Mouse (Mus musculus) left cerebral cortex, postnatal 4 days (tissue): ENCODE data around the gene Adcy5. TPM values are rescaled to one million over a fixed set of nuclear protein-coding genes. Genes with fewer than 3 reads are reported as not detected.

Source experiments
- DNase-seq: peaks from one replicate; pipeline ENCODE4 v3.0.0-alpha.2; 2022
- intact Hi-C: fragments of 180-260 bp; cut with DNase I; formaldehyde crosslinking; loops from one replicate; pipeline ENCODE4 v1.15.1; 2025
- total RNA-seq, 2 experiments: library from RNA; stranded (reverse); gene quantifications; 2 replicates each; pipeline ENCODE4 v1.2.3; 2021

The Adcy5 gene
- total RNA-seq, 2 experiments from 2014 or later, result 82.1 to 83.3 TPM

DNA sequence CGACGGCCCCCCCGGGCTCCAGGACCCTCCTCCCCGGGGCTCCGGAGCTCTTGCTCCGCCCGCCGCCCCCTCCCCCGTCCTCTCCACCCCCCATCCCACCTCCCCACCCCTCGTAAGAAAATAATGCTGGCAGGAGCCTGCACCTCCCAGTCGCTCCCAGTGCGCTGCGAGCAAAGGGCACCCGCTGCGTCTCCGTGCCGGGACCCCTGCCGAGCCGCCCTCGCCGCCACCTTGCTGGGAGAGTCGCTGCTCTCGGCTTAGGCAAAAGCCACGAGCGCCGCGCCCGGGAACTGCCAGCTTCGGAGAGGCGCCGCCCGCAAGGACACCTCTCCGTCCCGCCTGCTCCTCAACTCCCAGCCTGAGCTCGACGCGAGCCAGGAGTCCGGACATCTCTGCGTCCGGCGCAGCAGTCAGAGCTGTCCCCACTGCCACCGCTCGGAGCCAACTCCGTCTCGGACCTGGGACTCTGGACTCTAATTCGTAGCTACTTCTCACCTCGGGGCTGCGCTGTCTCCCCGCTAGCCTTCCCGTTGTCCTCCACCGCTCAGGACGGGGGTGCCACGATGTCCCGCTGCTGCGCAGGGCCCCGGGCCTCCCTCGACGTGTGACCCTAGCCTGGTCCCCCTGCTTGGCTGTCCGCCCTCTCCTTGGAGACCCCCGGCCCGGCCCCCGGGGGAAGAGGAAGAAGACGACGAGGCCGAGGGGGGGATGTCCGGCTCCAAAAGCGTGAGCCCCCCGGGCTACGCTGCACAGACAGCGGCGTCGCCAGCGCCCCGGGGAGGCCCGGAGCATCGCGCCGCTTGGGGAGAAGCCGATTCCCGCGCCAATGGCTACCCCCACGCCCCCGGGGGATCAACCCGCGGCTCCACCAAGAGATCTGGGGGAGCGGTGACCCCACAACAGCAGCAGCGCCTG lies 971 bp downstream of the Adcy5 start:
- DNase-seq, result peak; percentile 64
- intact Hi-C loops, result loop anchor here (2.0 kb wide), 1 partner anchor 115 kb away; no protein-coding TSS in a partner anchor

- intact Hi-C loops, result no loop called here
- peak; percentile 69 for DNase-seq
Observed at GRCm38 (mm10) chr16:35156306-35156695, 1.6 kb downstream of the Adcy5 start.

- DNase-seq, result no peak
- intact Hi-C loops, result no loop called here
Observed at GRCm38 (mm10) chr16:35156832-35157231, 2.2 kb downstream of the Adcy5 start.

DNA sequence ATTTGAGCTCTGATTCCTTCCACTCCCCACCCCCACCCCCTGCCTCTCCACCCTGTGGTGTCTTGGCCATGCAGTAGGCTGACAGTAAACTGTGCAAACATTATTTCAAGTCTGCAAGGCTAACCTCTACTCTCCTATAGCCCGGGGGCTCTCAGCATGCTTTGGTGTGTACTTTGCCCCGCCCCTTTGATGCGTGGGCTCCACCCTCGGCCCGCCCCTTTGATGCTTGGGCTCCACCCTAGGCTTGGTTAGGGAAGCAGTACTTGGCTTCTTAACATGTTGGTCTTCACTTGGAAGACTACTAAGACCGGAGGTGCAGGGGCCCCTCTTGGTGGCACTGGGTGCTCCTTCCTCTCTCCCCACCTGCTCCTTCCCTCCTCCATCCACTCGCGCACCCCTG lies 4.9 kb downstream of the Adcy5 start:
- DNase-seq, result no peak
- intact Hi-C loops, result no loop called here

DNA sequence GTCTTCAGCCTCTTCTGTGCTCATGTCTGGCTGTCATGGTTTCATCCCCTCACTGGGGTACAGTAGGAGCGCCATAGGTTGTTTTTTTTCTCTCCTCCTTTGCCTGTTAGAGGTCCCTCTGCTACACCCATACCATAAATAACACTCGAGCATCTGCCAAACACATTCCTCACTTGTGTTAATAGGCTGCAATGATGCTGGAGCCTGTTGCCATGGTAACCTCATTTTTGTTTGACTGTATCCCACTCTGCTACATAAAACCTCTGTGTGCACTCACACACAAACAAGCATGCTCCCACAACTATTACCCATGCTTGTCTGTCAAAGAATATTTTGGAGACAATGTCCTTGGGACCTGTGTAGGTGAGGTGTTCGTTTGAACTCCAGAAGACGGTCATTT lies 5.3 kb downstream of the Adcy5 start:
- DNase-seq, result no peak
- intact Hi-C loops, result no loop called here

DNA sequence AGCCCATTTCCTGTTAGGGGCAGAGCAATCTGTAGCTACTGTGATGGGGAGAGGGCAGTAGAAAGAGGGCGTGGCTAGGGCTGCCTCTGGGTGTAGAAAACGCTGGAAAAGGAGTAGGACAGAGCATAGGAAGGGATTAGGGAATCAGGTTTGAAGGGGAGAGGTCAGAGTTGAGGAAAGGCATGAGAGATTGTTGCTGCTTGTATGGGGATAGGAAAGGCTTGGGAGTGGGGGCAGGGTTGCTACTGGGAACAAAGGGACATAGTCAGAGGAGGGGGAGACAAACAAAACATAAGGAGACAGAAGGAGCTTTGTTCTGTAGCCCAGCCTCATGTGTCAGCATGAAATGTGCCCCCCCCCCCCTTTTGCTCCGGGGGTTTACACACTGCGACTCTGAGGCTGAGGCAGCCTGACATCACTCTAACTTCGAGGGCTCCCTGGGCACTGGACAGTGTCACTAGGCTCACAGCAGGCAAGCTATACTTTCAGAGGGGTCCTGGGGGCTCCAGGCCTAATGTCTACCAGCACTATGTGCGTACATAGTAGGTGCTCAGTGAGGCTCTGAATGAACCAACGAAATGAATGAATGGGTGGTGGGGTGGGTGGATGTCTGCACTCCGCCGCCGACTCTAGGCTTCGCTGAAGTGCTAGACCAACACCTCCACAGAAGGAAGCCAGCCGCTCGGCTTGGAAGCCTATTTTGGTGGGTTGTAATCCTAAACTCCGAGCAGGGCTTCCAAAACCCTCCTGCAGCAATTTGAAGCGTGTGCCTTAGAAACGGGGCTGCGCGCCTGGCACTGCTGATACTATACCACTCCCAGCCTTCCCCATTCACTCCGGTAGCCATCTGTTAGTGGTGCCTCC lies 9.9 kb downstream of the Adcy5 start:
- no peak for DNase-seq
- intact Hi-C loops, result no loop called here

- intact Hi-C loops, result no loop called here
Observed at GRCm38 (mm10) chr16:35165361-35165760, 10.7 kb downstream of the Adcy5 start.

GRCm38 (mm10) chr16:35165788-35166187 lies 11.1 kb downstream of the Adcy5 start:
- intact Hi-C loops, result no loop called here
- peak; percentile 78 for DNase-seq

More at GRCm38 (mm10) chr16:35165361-35165760, 10.7 kb downstream of the Adcy5 start:
- no peak for DNase-seq

DNA sequence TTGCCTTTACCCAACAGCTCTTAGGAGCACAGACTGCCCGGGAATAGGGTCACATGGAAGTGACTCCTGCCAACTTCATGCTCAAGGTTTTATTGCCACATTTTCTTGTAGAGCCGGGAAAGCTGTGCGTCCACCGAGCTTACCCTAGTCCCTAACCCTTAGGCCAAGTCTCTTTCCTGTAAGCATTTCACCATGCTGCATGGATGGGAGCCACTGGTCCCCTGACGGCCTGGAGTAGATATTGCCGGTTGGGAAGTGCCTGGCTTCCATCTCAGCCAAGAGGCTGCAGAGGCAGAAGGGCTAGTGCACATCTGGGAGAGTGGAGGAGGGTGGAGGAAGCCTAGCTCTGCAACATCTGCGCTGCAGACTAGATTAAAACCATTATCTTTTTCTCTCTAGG lies 14.8 kb downstream of the Adcy5 start:
- no peak for DNase-seq
- intact Hi-C loops, result no loop called here

DNA sequence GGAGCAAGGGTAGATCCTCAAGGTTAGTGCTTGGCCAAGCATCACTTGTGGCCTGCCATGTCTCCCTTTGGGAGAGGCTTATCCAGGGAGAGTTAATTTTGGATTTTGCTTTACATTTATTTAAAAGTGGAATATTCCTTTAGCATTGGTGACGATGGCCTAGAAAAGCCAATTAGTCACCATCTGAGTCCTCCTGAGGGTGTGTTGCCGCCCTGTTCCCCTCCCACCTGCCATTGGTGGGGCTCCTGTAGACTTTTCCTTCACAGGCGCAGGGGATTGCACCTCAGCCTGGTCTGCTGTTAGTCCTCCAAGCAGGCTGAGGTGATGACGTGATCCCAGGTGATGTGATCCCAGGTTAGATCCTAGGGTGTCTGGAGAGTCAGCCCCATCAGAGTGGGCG lies 17.5 kb downstream of the Adcy5 start:
- intact Hi-C loops, result no loop called here
- DNase-seq, result no peak

- intact Hi-C loops, result no loop called here
Observed at GRCm38 (mm10) chr16:35178516-35178915, 23.8 kb downstream of the Adcy5 start.

GRCm38 (mm10) chr16:35179082-35179481 lies 24.4 kb downstream of the Adcy5 start:
- intact Hi-C loops, result no loop called here
- DNase-seq, result peak; percentile 82

More at GRCm38 (mm10) chr16:35178516-35178915, 23.8 kb downstream of the Adcy5 start:
- no peak for DNase-seq

DNA sequence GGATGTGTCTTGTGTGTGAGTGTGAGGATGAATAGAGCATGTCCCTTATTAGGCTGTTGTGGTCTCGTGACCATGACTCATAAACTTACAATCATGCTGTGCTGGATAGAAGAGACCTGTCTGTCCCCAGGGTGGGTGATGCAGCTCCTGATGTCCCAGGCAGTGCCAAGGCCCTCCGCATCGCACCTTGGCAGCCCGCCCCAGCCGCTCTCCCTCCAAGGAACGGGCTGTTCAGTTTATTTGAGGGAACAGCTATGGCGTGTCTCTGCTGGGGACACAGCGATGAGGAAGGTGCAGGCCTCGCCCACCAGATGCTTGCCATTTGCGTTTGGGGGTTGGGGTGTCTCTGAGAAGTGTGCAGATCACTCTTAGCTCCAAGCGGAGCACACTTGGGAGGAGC lies 28.5 kb downstream of the Adcy5 start:
- DNase-seq, result peak; percentile 75
- intact Hi-C loops, result no loop called here

DNA sequence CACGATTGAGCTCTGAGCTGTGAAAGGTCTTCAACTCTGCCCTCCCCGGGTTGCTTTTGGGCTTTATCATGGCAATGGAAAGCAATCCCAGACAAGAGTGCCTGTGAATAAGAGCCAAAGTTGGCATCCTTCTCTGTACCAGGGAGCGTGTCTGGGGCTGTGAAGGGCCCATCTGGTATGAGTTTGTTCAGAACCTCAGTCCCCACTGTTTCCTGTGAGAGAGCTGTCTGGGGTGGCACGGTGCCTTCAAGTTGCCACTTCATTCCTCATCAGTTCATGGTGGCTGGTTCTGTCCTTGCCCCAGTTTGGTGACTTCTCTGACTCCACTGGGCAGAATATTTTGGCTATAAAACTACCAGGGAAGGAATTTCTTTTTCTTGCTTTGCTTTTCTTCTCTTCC lies 33.4 kb downstream of the Adcy5 start:
- DNase-seq, result peak; percentile 68
- intact Hi-C loops, result no loop called here

- DNase-seq, result no peak
- intact Hi-C loops, result no loop called here
Observed at GRCm38 (mm10) chr16:35189420-35190141, 34.9 kb downstream of the Adcy5 start.

DNA sequence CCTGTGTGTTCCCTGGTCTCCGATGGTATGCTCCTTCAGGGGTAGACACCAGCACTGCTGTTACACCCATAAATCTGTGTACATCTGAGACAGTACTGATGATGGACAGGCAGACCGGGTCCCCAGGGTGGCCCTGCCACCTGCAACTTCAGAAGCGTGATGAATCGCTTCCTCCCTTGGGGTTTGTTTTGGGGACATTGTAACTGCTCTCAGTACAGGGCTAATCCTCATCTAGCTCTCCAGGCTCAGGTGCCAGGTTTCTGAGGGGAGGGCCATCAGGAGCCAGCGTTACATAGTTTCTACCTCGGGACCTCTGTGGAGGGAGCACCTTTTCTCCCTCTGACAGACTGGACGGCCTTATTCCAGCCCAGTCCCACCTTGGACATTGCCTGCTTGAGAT lies 36.1 kb downstream of the Adcy5 start:
- intact Hi-C loops, result no loop called here
- no peak for DNase-seq

GRCm38 (mm10) chr16:35191271-35191670 lies 36.6 kb downstream of the Adcy5 start:
- no peak for DNase-seq
- intact Hi-C loops, result no loop called here

- intact Hi-C loops, result no loop called here
- DNase-seq, result no peak
Observed at GRCm38 (mm10) chr16:35192471-35192870, 37.8 kb downstream of the Adcy5 start.

DNA sequence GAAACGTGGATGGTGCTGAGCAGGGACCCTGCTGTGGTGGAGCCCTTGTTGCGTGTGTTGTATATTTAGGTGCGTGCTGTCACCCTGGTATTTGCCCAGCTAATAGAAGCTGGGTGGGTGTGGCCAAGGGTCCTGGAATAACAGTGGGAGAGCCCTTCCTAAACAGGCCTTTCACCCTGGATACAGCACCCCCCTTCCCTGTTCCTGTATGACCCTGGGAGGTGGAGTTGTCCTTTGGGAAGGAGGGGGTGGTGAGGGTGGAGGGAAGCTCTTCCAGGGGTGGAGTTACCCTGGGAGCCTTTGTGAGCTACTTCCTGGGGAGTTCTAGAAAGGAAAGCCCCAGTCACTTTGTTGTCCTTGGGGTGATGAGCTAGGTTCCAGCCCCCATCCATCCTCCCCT lies 38.7 kb downstream of the Adcy5 start:
- no peak for DNase-seq

DNA sequence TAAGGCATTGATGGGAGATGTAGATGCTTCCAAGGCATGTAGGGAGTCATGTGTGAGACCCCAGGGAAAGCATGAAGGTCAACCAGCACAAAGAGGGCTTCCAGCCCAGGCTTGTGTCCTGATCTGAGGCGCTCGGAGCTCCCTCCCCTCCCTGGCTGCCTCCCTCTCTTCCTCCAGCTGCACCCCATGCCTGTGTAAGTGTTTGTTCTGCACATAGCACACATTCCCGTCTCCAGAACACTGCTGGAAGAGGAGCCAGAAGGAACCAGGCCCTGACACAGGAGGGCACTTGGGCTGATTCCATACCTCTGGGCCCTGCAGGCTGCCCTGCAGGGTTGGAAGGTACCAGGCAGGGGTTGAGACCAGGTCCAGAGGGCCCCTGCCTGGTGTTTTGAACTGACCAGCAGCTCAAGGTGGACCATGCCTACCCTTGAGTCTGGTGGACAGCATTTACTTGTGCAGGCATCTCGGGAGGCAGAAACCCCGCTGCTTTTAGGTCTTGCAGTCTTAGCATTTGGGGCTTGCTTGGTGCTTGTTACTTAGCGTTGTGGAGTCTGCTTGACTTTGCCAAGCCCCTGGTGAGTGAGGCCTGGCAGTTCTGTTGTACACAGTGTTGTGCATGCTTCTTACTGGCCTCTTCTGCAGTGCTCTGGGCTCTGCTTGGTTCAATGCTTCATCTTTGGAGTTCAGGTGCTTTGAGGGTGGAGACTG lies 45.2 kb downstream of the Adcy5 start:
- intact Hi-C loops, result no loop called here
- DNase-seq, result no peak

More for the DNA sequence above, 38.7 kb downstream of the Adcy5 start:
- intact Hi-C loops, result no loop called here
